Mouse (Mus musculus) heart, postnatal 0 days (tissue): ENCODE results near the gene Sorbs2.

Experiments used
- CTCF ChIP-seq: IDR thresholded peaks from 2 replicates; pipeline ENCODE4 v1.5.1; 2016; ENCODE audit warnings: antibody characterized with exemption, control low read depth, low read depth
- EP300 ChIP-seq: IDR thresholded peaks from 2 replicates; pipeline ENCODE4 v1.6.1; 2016; ENCODE audit warnings: antibody characterized with exemption, low read depth

DNA sequence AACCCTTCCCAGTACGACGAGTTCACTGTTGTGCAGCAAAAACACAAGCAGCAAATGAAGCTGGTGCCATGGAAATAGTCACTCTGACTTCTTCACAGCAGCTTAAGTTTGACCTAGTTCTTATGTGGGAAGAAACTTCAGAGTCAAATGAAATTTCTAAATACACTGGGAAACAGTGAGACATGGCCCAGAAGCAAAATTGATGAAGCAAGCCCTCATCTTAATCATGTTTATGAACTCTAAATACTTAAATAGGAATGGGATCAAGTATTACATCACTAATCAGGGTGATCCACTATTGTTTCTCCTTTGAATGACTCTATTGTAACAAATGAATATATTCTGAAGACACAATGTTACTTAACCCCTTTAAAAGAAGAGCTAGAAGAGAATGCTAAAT is 137.1 kb downstream of the Sorbs2 start:
- TF ChIP-seq EP300 (no peak), CTCF (no peak)
